Mouse (Mus musculus) cortical plate, adult 2 months (tissue): ENCODE results near the gene Pomt2.

Experiments used
- CTCF ChIP-seq: fragments of 200-500 bp; IDR thresholded peaks from 2 replicates; pipeline ENCODE4 v1.5.1; 2011; ENCODE audit warnings: mild to moderate bottlenecking, control low read depth, low read length; ENCODE audit not compliant: insufficient read depth; ENCODE audit errors: extremely low read depth
- POLR2A ChIP-seq: fragments of 200-500 bp; IDR thresholded peaks from 2 replicates; pipeline ENCODE4 v1.6.1; 2011; ENCODE audit warnings: mild to moderate bottlenecking, low read length, control low read depth; ENCODE audit not compliant: insufficient read depth; ENCODE audit errors: extremely low read depth

DNA sequence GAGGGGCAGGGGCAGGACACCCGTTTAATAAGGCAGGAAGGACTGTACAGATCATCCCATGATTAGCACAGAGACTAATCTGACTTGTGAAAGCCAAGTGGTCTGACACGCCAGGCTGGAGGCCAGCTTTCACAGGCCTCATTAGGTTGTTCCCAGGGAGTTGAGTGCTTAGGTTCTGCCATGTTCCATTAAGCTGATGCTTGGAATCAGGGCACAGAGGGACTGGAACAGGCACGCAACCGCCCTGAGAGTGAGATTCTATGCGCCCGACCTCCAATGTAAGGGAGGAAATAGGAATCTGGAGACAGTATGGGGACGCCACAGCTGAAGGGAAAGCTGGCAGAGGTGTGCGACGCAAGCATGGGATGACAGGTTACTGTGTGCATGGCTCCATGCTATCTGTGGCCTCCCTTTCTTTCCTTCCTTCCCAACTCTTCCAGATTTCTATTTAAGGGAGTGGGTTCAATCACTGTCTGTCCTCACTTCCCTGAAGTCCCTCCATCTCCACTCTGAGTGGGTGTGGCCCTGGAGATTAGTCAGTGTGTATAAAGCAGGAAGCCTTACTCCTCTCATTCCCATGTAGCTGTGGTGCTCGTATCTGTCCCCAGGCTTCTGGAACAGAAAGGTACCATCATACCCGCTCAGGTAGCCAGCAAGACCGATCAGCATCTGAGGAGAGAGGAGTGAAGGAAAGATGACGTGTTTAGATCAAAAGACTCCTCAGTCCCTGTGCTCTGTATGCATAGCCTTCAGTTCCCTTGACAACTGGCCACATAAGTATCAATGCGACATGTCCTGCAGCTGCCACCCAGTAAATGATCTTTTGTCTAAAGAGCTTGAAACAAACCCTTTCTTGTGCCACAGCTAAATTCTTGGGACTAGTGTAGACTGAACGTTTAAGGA is 10.1 kb downstream of the Pomt2 start:
- TF ChIP-seq CTCF (no peak), POLR2A (no peak)
